Mouse (Mus musculus) liver, embryonic 11.5 days (tissue): ENCODE measurements around the gene Ttyh1. TPM values are rescaled to one million over a fixed set of nuclear protein-coding genes. Genes with fewer than 3 reads are reported as not detected.

Source experiments
- ATAC-seq: fragments of 200-750 bp; cut with Nextera tagmentation; replicated peaks from 2 replicates; pipeline ENCODE4 v1.8.0; 2017; ENCODE audit warnings: moderate number of reproducible peaks, mild to moderate bottlenecking, moderate TSS enrichment, moderate library complexity; ENCODE audit not compliant: low FRiP score
- DNase-seq: peaks from one replicate; pipeline ENCODE4 v3.0.0-alpha.2; 2017; ENCODE audit warnings: low spot score
- H3K27ac ChIP-seq: fragments of 300-500 bp; sonication (generic); 2 replicates; pipeline ENCODE4 v1.5.1; 2014; ENCODE audit warnings: mild to moderate bottlenecking, low read depth, low read length, control low read depth
- H3K27me3 ChIP-seq: fragments of 300-500 bp; sonication (generic); replicated peaks from 2 replicates; pipeline ENCODE4 v1.6.1; 2014; ENCODE audit warnings: low read length, mixed read lengths; ENCODE audit not compliant: control insufficient read depth, insufficient read depth
- H3K36me3 ChIP-seq: fragments of 300-500 bp; sonication (generic); 2 replicates; pipeline ENCODE4 v1.6.1; 2014; ENCODE audit warnings: mild to moderate bottlenecking, low read length, moderate library complexity, mixed read lengths; ENCODE audit not compliant: control insufficient read depth, insufficient read depth
- H3K4me1 ChIP-seq: fragments of 300-500 bp; sonication (generic); replicated peaks from 2 replicates; pipeline ENCODE4 v1.6.1; 2014; ENCODE audit warnings: low read length, mixed read lengths; ENCODE audit not compliant: control insufficient read depth, insufficient read depth
- H3K4me2 ChIP-seq: fragments of 300-500 bp; sonication (generic); 2 replicates; pipeline ENCODE4 v1.6.1; 2014; ENCODE audit warnings: mild to moderate bottlenecking, control low read depth, moderate library complexity
- H3K4me3 ChIP-seq: fragments of 300-500 bp; sonication (generic); 2 replicates; pipeline ENCODE4 v1.5.1; 2014; ENCODE audit warnings: low read depth, low read length, control low read depth
- H3K9ac ChIP-seq: fragments of 300-500 bp; sonication (generic); 2 replicates; pipeline ENCODE4 v1.6.1; 2014; ENCODE audit warnings: low read depth, low read length, control low read depth
- H3K9me3 ChIP-seq: fragments of 300-500 bp; sonication (generic); 2 replicates; pipeline ENCODE4 v1.6.1; 2016; ENCODE audit warnings: low read length, inconsistent platforms, mixed read lengths; ENCODE audit not compliant: control insufficient read depth
- WGBS: fragments of 180-500 bp; shearing (Covaris S2); extraction: QIAGEN DNeasy Blood & Tissue Kit; methylation state at CpG from one replicate; pipeline ENCODE4 v1.1.7; 2014; 5-methylcytosine and 5-hydroxymethylcytosine counted together
- polyA plus RNA-seq: library from polyadenylated mRNA; unstranded; fragments of >200 nt; fragmentation: Nextera tagmentation; extraction: Ambion mirVana; gene quantifications from 2 replicates; pipeline ENCODE4 v1.2.1, GENCODE M21; 2014

Ttyh1 gene
- 0.58 and 0.85 TPM in 2 replicates for polyA plus RNA-seq

- no peak within 1 kb of the TSS for H3K27ac ChIP-seq
- no peak for DNase-seq
These were observed at the start of gene Ttyh1 for GRCm38 (mm10) chr7:4119344-4119902. TSS of gene Ttyh1 (plus strand) at chr7:4119408.

GRCm38 (mm10) chr7:4071066-4071465, 48.1 kb upstream of the Ttyh1 start:
- Histone ChIP-seq H3K4me3 (no peak overlapping the region), H3K4me2 (no peak overlapping the region), H3K36me3 (no peaks in the 10 kb centered on the region), H3K4me1 (no peaks in the 10 kb centered on the region), H3K27me3 (no peaks in the 10 kb centered on the region), H3K27ac (no peak overlapping the region), H3K9ac (no peak overlapping the region), H3K9me3 (no peaks in the 10 kb centered on the region)
- no peak for ATAC-seq
- WGBS, result 70% methylated on average over 6 of the region's 6 CpGs
- DNase-seq, result no peak

More at GRCm38 (mm10) chr7:4119344-4119902, at the start of gene Ttyh1:
- 0 out of 2 replicates have a peak, but pooled peaks cover under 1% of the 10 kb centered on the region for H3K4me1 ChIP-seq
- no peak within 1 kb of the TSS for H3K9ac ChIP-seq
- no peaks in the 10 kb centered on the region for H3K9me3 ChIP-seq
- H3K36me3 ChIP-seq, result no peaks in the 10 kb centered on the region
- H3K27me3 ChIP-seq, result peaks cover 31% of the 10 kb centered on the region
- peak within 1 kb of the TSS; percentile 34 for H3K4me3 ChIP-seq
- ATAC-seq, result peak; percentile 48
- H3K4me2 ChIP-seq, result peak within 1 kb of the TSS; percentile 62
- WGBS, result 4% methylated on average over 34 of the region's 37 CpGs

- Histone ChIP-seq H3K27ac (no peak overlapping the region), H3K27me3 (no peaks in the 10 kb centered on the region), H3K9ac (no peak overlapping the region), H3K4me3 (no peak overlapping the region), H3K36me3 (no peaks in the 10 kb centered on the region), H3K9me3 (no peaks in the 10 kb centered on the region), H3K4me2 (no peak overlapping the region), H3K4me1 (no peaks in the 10 kb centered on the region)
- ATAC-seq, result no peak
- DNase-seq, result no peak
- 39% methylated on average over 3 of the region's 3 CpGs for WGBS
These were observed 46.1 kb upstream of the Ttyh1 start for GRCm38 (mm10) chr7:4073144-4073543.

GRCm38 (mm10) chr7:4079511-4079910, 39.7 kb upstream of the Ttyh1 start:
- Histone ChIP-seq H3K27ac (no peak overlapping the region), H3K9ac (no peak overlapping the region), H3K4me2 (no peak overlapping the region), H3K9me3 (no peaks in the 10 kb centered on the region), H3K27me3 (no peaks in the 10 kb centered on the region), H3K4me1 (no peaks in the 10 kb centered on the region), H3K4me3 (no peak overlapping the region), H3K36me3 (no peaks in the 10 kb centered on the region)
- DNase-seq, result no peak
- no peak for ATAC-seq
- WGBS, result 80% methylated on average over 7 of the region's 7 CpGs

- Histone ChIP-seq H3K4me2 (no peak overlapping the region), H3K27me3 (no peaks in the 10 kb centered on the region), H3K9me3 (no peaks in the 10 kb centered on the region), H3K27ac (no peak overlapping the region), H3K4me3 (no peak overlapping the region), H3K9ac (no peak overlapping the region), H3K4me1 (no peaks in the 10 kb centered on the region), H3K36me3 (no peaks in the 10 kb centered on the region)
- no peak for ATAC-seq
- no peak for DNase-seq
- WGBS, result 59% methylated on average over 4 of the region's 4 CpGs
These were observed 38.7 kb upstream of the Ttyh1 start for GRCm38 (mm10) chr7:4080552-4080951.

GRCm38 (mm10) chr7:4081706-4082105, 37.5 kb upstream of the Ttyh1 start:
- H3K4me2 ChIP-seq, result no peak overlapping the region
- H3K4me3 ChIP-seq, result no peak overlapping the region
- DNase-seq, result no peak
- no peaks in the 10 kb centered on the region for H3K27me3 ChIP-seq
- no peak for ATAC-seq
- H3K9me3 ChIP-seq, result no peaks in the 10 kb centered on the region
- no peaks in the 10 kb centered on the region for H3K36me3 ChIP-seq
- H3K27ac ChIP-seq, result no peak overlapping the region
- no peak overlapping the region for H3K9ac ChIP-seq
- no peaks in the 10 kb centered on the region for H3K4me1 ChIP-seq

- WGBS, result 21% methylated on average over 2 of the region's 2 CpGs
- DNase-seq (no peak), ATAC-seq (no peak)
- H3K27ac ChIP-seq, result no peak overlapping the region
- H3K4me1 ChIP-seq, result peaks cover 4% of the 10 kb centered on the region; the same call in 1 of the 2 replicates
- H3K9me3 ChIP-seq, result no peaks in the 10 kb centered on the region
- H3K36me3 ChIP-seq, result no peaks in the 10 kb centered on the region
- H3K9ac ChIP-seq, result no peak overlapping the region; the same call in 1 of the 2 replicates
- peak overlapping the region; percentile 12; the same call in 1 of the 2 replicates for H3K4me2 ChIP-seq
- H3K4me3 ChIP-seq, result no peak overlapping the region
- no peaks in the 10 kb centered on the region for H3K27me3 ChIP-seq
These were observed 36.4 kb upstream of the Ttyh1 start for GRCm38 (mm10) chr7:4082804-4083203.

- no peak overlapping the region for H3K4me3 ChIP-seq
These were observed 35.0 kb upstream of the Ttyh1 start for GRCm38 (mm10) chr7:4084161-4084560.

GRCm38 (mm10) chr7:4085562-4085961, 33.6 kb upstream of the Ttyh1 start:
- no peak for ATAC-seq
- H3K4me3 ChIP-seq, result no peak overlapping the region
- H3K9ac ChIP-seq, result no peak overlapping the region
- H3K9me3 ChIP-seq, result no peaks in the 10 kb centered on the region
- DNase-seq, result no peak
- H3K4me2 ChIP-seq, result no peak overlapping the region
- H3K36me3 ChIP-seq, result no peaks in the 10 kb centered on the region
- peaks cover 4% of the 10 kb centered on the region; the same call in 1 of the 2 replicates for H3K4me1 ChIP-seq
- H3K27ac ChIP-seq, result no peak overlapping the region
- no peaks in the 10 kb centered on the region for H3K27me3 ChIP-seq

More at GRCm38 (mm10) chr7:4084161-4084560, 35.0 kb upstream of the Ttyh1 start:
- H3K9ac ChIP-seq, result no peak overlapping the region
- 71% methylated on average over 6 of the region's 6 CpGs for WGBS
- H3K36me3 ChIP-seq, result no peaks in the 10 kb centered on the region
- no peak for ATAC-seq
- H3K4me2 ChIP-seq, result no peak overlapping the region
- H3K27ac ChIP-seq, result no peak overlapping the region
- no peaks in the 10 kb centered on the region for H3K9me3 ChIP-seq
- H3K4me1 ChIP-seq, result peaks cover 4% of the 10 kb centered on the region; the same call in 1 of the 2 replicates
- no peak for DNase-seq
- H3K27me3 ChIP-seq, result no peaks in the 10 kb centered on the region
